In genomic region chr7:100930619-100931315, GRCm38 (mm10) we compare ENCODE assay signal across 8 mouse cellular contexts. TPM values are rescaled to one million over a fixed set of nuclear protein-coding genes. Genes with fewer than 3 reads are reported as not detected.
DNase-seq lines count a peak whose midpoint lies in the region; ATAC-seq and TF ChIP-seq lines count a peak whose summit lies in the region.

No protein-coding gene starts in this region.

- no peak for TF ChIP-seq POLR2A in olfactory bulb, adult 2 months (IDR thresholded peaks at IDR 0.05; ENCODE audit: insufficient read depth, low read depth, low read length)
- no peak for TF ChIP-seq POLR2A in cerebellum, adult 2 months (IDR thresholded peaks at IDR 0.05; ENCODE audit: borderline replicate concordance, insufficient read depth, low read length)

- H3K4me2 ChIP-seq in forebrain, embryonic 13.5 days = peak overlapping the region; percentile 93
- H3K4me2 ChIP-seq in hindbrain, postnatal 0 days (ENCODE audit: low read depth, low read length) = peak overlapping the region; percentile 85
- H3K4me2 ChIP-seq in liver, embryonic 14.5 days (ENCODE audit: low read depth) = peak overlapping the region; percentile 70

- H3K9ac ChIP-seq in forebrain, embryonic 13.5 days = peak overlapping the region; percentile 82
- H3K9ac ChIP-seq in hindbrain, postnatal 0 days (replicated peaks; ENCODE audit: low read length) = peak overlapping the region; percentile 48
- no peak overlapping the region for H3K9ac ChIP-seq in liver, embryonic 14.5 days (replicated peaks)

- no peak for TF ChIP-seq EP300 in liver, embryonic 14.5 days (IDR thresholded peaks at IDR 0.05; ENCODE audit: low read depth)

- H3K4me3 ChIP-seq in forebrain, embryonic 13.5 days = peak overlapping the region; percentile 58
- H3K4me3 ChIP-seq in hindbrain, postnatal 0 days (ENCODE audit: low read length) = peak overlapping the region; percentile 51
- H3K4me3 ChIP-seq in liver, embryonic 14.5 days (ENCODE audit: insufficient read depth in 1 of 2, low read depth in 2 of 2, low read length in 2 of 2) = peak overlapping the region; percentile 32 to 54
- H3K4me3 ChIP-seq in olfactory bulb, adult 2 months (ENCODE audit: insufficient read depth, low read depth, low read length) = peak overlapping the region; percentile 67
- H3K4me3 ChIP-seq in cerebellum, adult 2 months (replicated peaks; ENCODE audit: insufficient read depth, low read depth, low read length) = no peak overlapping the region

- no peak for ATAC-seq in forebrain, embryonic 13.5 days
- no peak for ATAC-seq in hindbrain, postnatal 0 days
- ATAC-seq in liver, embryonic 14.5 days (ENCODE audit: insufficient read depth) = no peak

- peaks cover 68% of the 10 kb centered on the region for H3K4me1 ChIP-seq in forebrain, embryonic 13.5 days
- H3K4me1 ChIP-seq in hindbrain, postnatal 0 days (ENCODE audit: insufficient read depth, low read length) = peaks cover 17% of the 10 kb centered on the region
- peaks cover 0 to 4% of the 10 kb centered on the region in 2 experiments; a peak in 1 of 4 replicates for H3K4me1 ChIP-seq in liver, embryonic 14.5 days (replicated peaks; ENCODE audit: control insufficient read depth in 2 of 2, insufficient read depth in 2 of 2, low read length in 1 of 2)
- H3K4me1 ChIP-seq in olfactory bulb, adult 2 months (ENCODE audit: control insufficient read depth, insufficient read depth, low read length) = peaks cover 45% of the 10 kb centered on the region
- peaks cover 6% of the 10 kb centered on the region; the same call in 1 of the 2 replicates for H3K4me1 ChIP-seq in cerebellum, adult 2 months (ENCODE audit: control insufficient read depth, insufficient read depth, low read length)

- peaks cover 10% of the 10 kb centered on the region for H3K27me3 ChIP-seq in forebrain, embryonic 13.5 days
- peaks cover 10% of the 10 kb centered on the region for H3K27me3 ChIP-seq in hindbrain, postnatal 0 days (ENCODE audit: insufficient read depth, low read length)
- peaks cover 36% of the 10 kb centered on the region for H3K27me3 ChIP-seq in liver, embryonic 14.5 days (ENCODE audit: control insufficient read depth, insufficient read depth, low read length)
- peaks cover 10% of the 10 kb centered on the region; the same call in 1 of the 2 replicates for H3K27me3 ChIP-seq in cerebellum, adult 2 months (ENCODE audit: control insufficient read depth, insufficient read depth, low read length)

- no peak for TF ChIP-seq CTCF in hindbrain, postnatal 0 days (IDR thresholded peaks at IDR 0.05; ENCODE audit: low read depth)
- no peak for TF ChIP-seq CTCF in liver, embryonic 14.5 days (IDR thresholded peaks at IDR 0.05; ENCODE audit: low read depth)
- no peak for TF ChIP-seq CTCF in olfactory bulb, adult 2 months (IDR thresholded peaks at IDR 0.05; ENCODE audit: insufficient read depth, low read depth, low read length)
- TF ChIP-seq CTCF in cerebellum, adult 2 months (IDR thresholded peaks at IDR 0.05; ENCODE audit: borderline replicate concordance, insufficient read depth, low read depth, low read length) = no peak

- 4% methylated on average over 53 of the region's 53 CpGs for WGBS in forebrain, embryonic 13.5 days
- WGBS in hindbrain, postnatal 0 days = 8% methylated on average over 53 of the region's 53 CpGs
- 10% methylated on average over 51 of the region's 53 CpGs for WGBS in liver, embryonic 14.5 days (ENCODE audit: insufficient replicate concordance)
- WGBS in olfactory bulb, adult 2 months = 20% methylated on average over 53 of the region's 53 CpGs
- WGBS in cerebellum, adult 2 months = 15% methylated on average over 53 of the region's 53 CpGs

- H3K36me3 ChIP-seq in forebrain, embryonic 13.5 days (ENCODE audit: poor library complexity, severe bottlenecking) = no peaks in the 10 kb centered on the region
- H3K36me3 ChIP-seq in hindbrain, postnatal 0 days (ENCODE audit: insufficient read depth, low read length) = no peaks in the 10 kb centered on the region
- no peaks in the 10 kb centered on the region for H3K36me3 ChIP-seq in liver, embryonic 14.5 days (replicated peaks; ENCODE audit: control insufficient read depth, insufficient read depth, low read depth)

- no peaks in the 10 kb centered on the region for H3K9me3 ChIP-seq in forebrain, embryonic 13.5 days (replicated peaks)
- no peaks in the 10 kb centered on the region for H3K9me3 ChIP-seq in hindbrain, postnatal 0 days (ENCODE audit: low read length)
- no peaks in the 10 kb centered on the region for H3K9me3 ChIP-seq in liver, embryonic 14.5 days (ENCODE audit: control insufficient read depth, low read length)

- DNase-seq in thymus, postnatal 14 days = peak; percentile 11
- DNase-seq in thymus, postnatal 0 days (ENCODE audit: low spot score) = no peak
- no peak for DNase-seq in hindbrain, postnatal 0 days (ENCODE audit: low spot score)
- no peak for DNase-seq in liver, embryonic 14.5 days (ENCODE audit: low read depth in 3 of 3, low spot score in 3 of 3)
- DNase-seq in cerebellum, adult 2 months = no peak
- no peak for DNase-seq in cerebellum, adult 11-12 months

- H3K27ac ChIP-seq in forebrain, embryonic 13.5 days = no peak overlapping the region
- H3K27ac ChIP-seq in hindbrain, postnatal 0 days = peak overlapping the region; percentile 72; the same call in 1 of the 2 replicates
- H3K27ac ChIP-seq in liver, embryonic 14.5 days = no peak overlapping the region
- H3K27ac ChIP-seq in olfactory bulb, adult 2 months (ENCODE audit: insufficient read depth, low read depth, low read length) = peak overlapping the region; percentile 72
- no peak overlapping the region for H3K27ac ChIP-seq in cerebellum, adult 2 months (ENCODE audit: insufficient read depth, low read length)

RNA-seq across cellular contexts. Expression of gene Arhgef17, which starts 1.1 kb away (rescaled TPM):
- polyA plus RNA-seq in thymus, postnatal 0 days (2015; fragmentation: Nextera tagmentation; extraction: Ambion mirVana) = 1.0 and 1.1 TPM in 2 replicates
- polyA plus RNA-seq in forebrain, embryonic 13.5 days (2015; fragmentation: Nextera tagmentation; extraction: Ambion mirVana) = 4.4 and 4.7 TPM in 2 replicates
- total RNA-seq in hindbrain, postnatal 0 days (2014; rRNA removed) = 72.3 and 74.5 TPM in 2 replicates
- polyA plus RNA-seq in hindbrain, postnatal 0 days (2015; fragmentation: Nextera tagmentation; extraction: Ambion mirVana) = 8.1 and 10.1 TPM in 2 replicates
- polyA plus RNA-seq in liver, embryonic 14.5 days (2012; rRNA removed) = 1.7 and 2.0 TPM in 2 replicates
- polyA plus RNA-seq in liver, embryonic 14.5 days (2014; fragmentation: Nextera tagmentation; extraction: Ambion mirVana) = 0.70 and 0.72 TPM in 2 replicates
- polyA plus RNA-seq in olfactory bulb, adult 2 months (2012; ENCODE audit: insufficient read depth, insufficient read length, low replicate concordance, missing spikeins) = not detected in 2 replicates
- polyA plus RNA-seq in cerebellum, adult 2 months (2012; rRNA removed) = 70.0 and 71.4 TPM in 2 replicates

RNA-seq across cellular contexts. Expression of gene P2ry6, which starts 43.7 kb away (rescaled TPM):
- polyA plus RNA-seq in thymus, postnatal 0 days (2015; fragmentation: Nextera tagmentation; extraction: Ambion mirVana) = 6.0 and 6.4 TPM in 2 replicates
- polyA plus RNA-seq in forebrain, embryonic 13.5 days (2015; fragmentation: Nextera tagmentation; extraction: Ambion mirVana) = 1.4 and 1.5 TPM in 2 replicates
- 1.5 and 3.5 TPM in 2 replicates for total RNA-seq in hindbrain, postnatal 0 days (2014; rRNA removed)
- 3.4 and 3.6 TPM in 2 replicates for polyA plus RNA-seq in hindbrain, postnatal 0 days (2015; fragmentation: Nextera tagmentation; extraction: Ambion mirVana)
- polyA plus RNA-seq in liver, embryonic 14.5 days (2012; rRNA removed) = 2.0 and 2.9 TPM in 2 replicates
- 2.9 TPM in 2 replicates for polyA plus RNA-seq in liver, embryonic 14.5 days (2014; fragmentation: Nextera tagmentation; extraction: Ambion mirVana)
- not detected in 2 replicates for polyA plus RNA-seq in olfactory bulb, adult 2 months (2012; ENCODE audit: insufficient read depth, insufficient read length, low replicate concordance, missing spikeins)
- polyA plus RNA-seq in cerebellum, adult 2 months (2012; rRNA removed) = 1.1 and 1.3 TPM in 2 replicates

Comparison
In these comparisons a context has a peak if more than half of its experiments do, and no peak if none do; other contexts are left out.
1. H3K27ac ChIP-seq: peak in hindbrain, postnatal 0 days (single experiment) and olfactory bulb, adult 2 months (single experiment); none in forebrain, embryonic 13.5 days (single experiment), liver, embryonic 14.5 days (single experiment) and cerebellum, adult 2 months (single experiment).
2. Peak in every context shown above with its lines, with median percentiles within 50 percentile points of each other: H3K4me2 ChIP-seq.